Mouse (Mus musculus) neutrophil, adult 83 days (primary cell): Measurements from ENCODE around the gene Gpr61. TPM values are rescaled to one million over a fixed set of nuclear protein-coding genes. Genes with fewer than 3 reads are reported as not detected.

Experiments
- total RNA-seq, 2 experiments: library from RNA; stranded (reverse); gene quantifications; one replicate each; pipeline ENCODE4 v1.2.4; 2023

Gpr61 gene
- not detected for total RNA-seq

GRCm38 (mm10) chr3:108154656-108155055 is at the start of gene Gpr61:
Gpr61 (minus strand) TSS chr3:108154882.

GRCm38 (mm10) chr3:108200329-108201323 is 45.9 kb upstream of the Gpr61 start, which contains the start of gene Cyb561d1:
Cyb561d1 (minus strand) TSS chr3:108201212.

GRCm38 (mm10) chr3:108186098-108187047 is 31.7 kb upstream of the Gpr61 start, which contains the start of gene Amigo1:
Amigo1 (plus strand) TSS chr3:108186335.

GRCm38 (mm10) chr3:108145534-108146445 is 8.9 kb downstream of the Gpr61 start, which contains the start of gene Gnai3:
Gnai3 (minus strand) TSS chr3:108146146.

Other genes starting within 250 kb of the Gpr61 start
- 1 to 10 TPM; 1.3 to 1.7 TPM for gene Gstm7, start 223.1 kb downstream of the Gpr61 start, total RNA-seq
- not detected for gene Gstm6, start 211.1 kb downstream of the Gpr61 start, total RNA-seq
- gene Gstm3, start 185.6 kb downstream of the Gpr61 start, total RNA-seq, result not detected
- under 1 TPM in 1 of 2 experiments, not detected in 1; 0.57 TPM for gene Gstm2, start 168.4 kb downstream of the Gpr61 start, total RNA-seq
- 100 to 1,000 TPM; 120 to 123 TPM for gene Gstm1, start 136.9 kb downstream of the Gpr61 start, total RNA-seq
- 1 to 10 TPM; 4.4 to 5.2 TPM for gene Gstm4, start 110.0 kb downstream of the Gpr61 start, total RNA-seq
- 10 to 100 TPM; 52.3 to 63.7 TPM for gene Ampd2, start 68.2 kb downstream of the Gpr61 start, total RNA-seq
- under 1 TPM in 1 of 2 experiments, not detected in 1; 0.50 TPM for gene Gnat2, start 62.1 kb downstream of the Gpr61 start, total RNA-seq
- gene Gnai3, start 8.7 kb downstream of the Gpr61 start, total RNA-seq, result 100 to 1,000 TPM; 103 to 111 TPM
- 1 to 10 TPM in 1 of 2 experiments, under 1 TPM in 1; 0.88 to 1.2 TPM for gene Amigo1, start 31.5 kb upstream of the Gpr61 start, total RNA-seq
- gene Cyb561d1, start 46.3 kb upstream of the Gpr61 start, total RNA-seq, result 10 to 100 TPM; 22.3 to 26.6 TPM
- 1 to 10 TPM; 8.2 to 9.6 TPM for gene Atxn7l2, start 56.1 kb upstream of the Gpr61 start, total RNA-seq
- not detected for gene Sypl2, start 71.8 kb upstream of the Gpr61 start, total RNA-seq
- 10 to 100 TPM; 35.3 to 40.1 TPM for gene Psma5, start 102.0 kb upstream of the Gpr61 start, total RNA-seq
- gene Sort1, start 129.2 kb upstream of the Gpr61 start, total RNA-seq, result 100 to 1,000 TPM; 147 to 157 TPM
- not detected for gene Mybphl, start 210.0 kb upstream of the Gpr61 start, total RNA-seq
- 10 to 100 TPM; 10.7 to 13.7 TPM for gene Psrc1, start 229.0 kb upstream of the Gpr61 start, total RNA-seq